Mouse (Mus musculus) ES-E14 (cell line): Measurements from ENCODE around the gene Dlx3. TPM values are rescaled to one million over a fixed set of nuclear protein-coding genes. Genes with fewer than 3 reads are reported as not detected.

Experiments
- DNase-seq: peaks from one replicate; pipeline ENCODE4 v3.0.0-alpha.2; 2013; ENCODE audit warnings: low read depth, low spot score
- H3K27ac ChIP-seq: 2 replicates; pipeline ENCODE4 v1.5.1; 2012; ENCODE audit warnings: low read depth, mild to moderate bottlenecking, low read length, moderate library complexity, mixed read lengths; ENCODE audit not compliant: poor library complexity, insufficient read depth, severe bottlenecking
- H3K36me3 ChIP-seq: 2 replicates; pipeline ENCODE4 v1.6.1; 2012; ENCODE audit warnings: mild to moderate bottlenecking, low read length, moderate library complexity, mixed read lengths; ENCODE audit not compliant: control insufficient read depth, poor library complexity, insufficient read depth, severe bottlenecking
- H3K4me1 ChIP-seq, 2 experiments: fragments of 150-350 bp in 1 of 2; sonication (generic) in 1 of 2; 2 replicates each; pipeline ENCODE4 v1.6.1; 2012; ENCODE audit warnings: low read length in 2 of 2, mild to moderate bottlenecking in 1 of 2, mixed read lengths in 1 of 2; ENCODE audit not compliant: control insufficient read depth in 2 of 2, insufficient read depth in 2 of 2, poor library complexity in 1 of 2
- H3K4me3 ChIP-seq, 2 experiments: fragments of 150-350 bp in 1 of 2; sonication (generic) in 1 of 2; 2 replicates each; pipeline ENCODE4 v1.5.1; 2012; ENCODE audit warnings: low read length in 2 of 2, low read depth in 1 of 2, mild to moderate bottlenecking in 1 of 2, mixed read lengths in 1 of 2; ENCODE audit not compliant: insufficient read depth in 1 of 2, poor library complexity in 1 of 2, severe bottlenecking in 1 of 2
- H3K9ac ChIP-seq: 2 replicates; pipeline ENCODE4 v1.6.1; 2012; ENCODE audit warnings: low read depth, mild to moderate bottlenecking, low read length, mixed read lengths; ENCODE audit not compliant: poor library complexity, insufficient read depth, severe bottlenecking
- H3K9me3 ChIP-seq: fragments of 150-350 bp; sonication (generic); 2 replicates; pipeline ENCODE4 v1.6.1; 2012; ENCODE audit warnings: low read depth, mild to moderate bottlenecking, low read length; ENCODE audit not compliant: control insufficient read depth, insufficient read depth
- CHD2 ChIP-seq: IDR thresholded peaks from 2 replicates; pipeline ENCODE4 v1.6.1; 2014; ENCODE audit warnings: mild to moderate bottlenecking, low read depth, low read length, inconsistent platforms
- HCFC1 ChIP-seq: IDR thresholded peaks from 2 replicates; pipeline ENCODE4 v1.6.1; 2012; ENCODE audit warnings: low read length, inconsistent platforms, borderline replicate concordance; ENCODE audit not compliant: insufficient read depth
- MAFK ChIP-seq: IDR thresholded peaks from 2 replicates; pipeline ENCODE4 v1.6.1; 2014; ENCODE audit warnings: mild to moderate bottlenecking, low read depth, low read length, inconsistent platforms; ENCODE audit not compliant: insufficient read depth
- ZC3H11A ChIP-seq: IDR thresholded peaks from 2 replicates; pipeline ENCODE4 v1.6.1; 2012; ENCODE audit warnings: low read depth, mild to moderate bottlenecking, inconsistent platforms, low read length, borderline replicate concordance
- ZNF384 ChIP-seq: IDR thresholded peaks from 2 replicates; pipeline ENCODE4 v1.6.1; 2012; ENCODE audit warnings: low read depth, low read length, inconsistent platforms
- in situ Hi-C, 2 experiments: fragments of 600-800 bp; cut with MboI; formaldehyde crosslinking; loops; one replicate each; pipeline ENCODE4 v1.15.1; 2025; ENCODE audit warnings: low sequenced_read_pairs in 2 of 2, inconsistent platforms in 1 of 2; ENCODE audit not compliant: unreplicated experiment in 2 of 2
- total RNA-seq: library from RNA; depleted of rRNA; stranded (reverse); fragments of 300-350 nt; gene quantifications from 2 replicates; pipeline ENCODE4 v1.2.3, GENCODE M21; 2012

Gene Dlx3
- total RNA-seq, 1 experiment = 0.54 TPM

- Histone ChIP-seq H3K36me3 (no peaks in the 10 kb centered on the region), H3K9me3 (no peaks in the 10 kb centered on the region), H3K4me3 (peak within 1 kb of the TSS; percentile 55 to 57), H3K4me1 (peaks cover 0 to 9% of the 10 kb centered on the region in 2 experiments; a peak in 2 of 4 replicates), H3K27ac (no peak within 1 kb of the TSS), H3K9ac (peak within 1 kb of the TSS; percentile 36; the same call in 1 of the 2 replicates)
- TF ChIP-seq CHD2 (no peak), MAFK (no peak), ZC3H11A (no peak), HCFC1 (no peak), ZNF384 (no peak)
- no peak for DNase-seq
- in situ Hi-C loops = no loop called here
Measured at GRCm38 (mm10) chr11:95145851-95146403, 26.0 kb downstream of the Dlx3 start, which contains the start of gene Dlx4. TSS of gene Dlx4 (minus strand) at chr11:95146263.

- in situ Hi-C loops = no loop called here
- Histone ChIP-seq H3K27ac (no peak overlapping the region), H3K36me3 (no peaks in the 10 kb centered on the region), H3K9ac (no peak overlapping the region), H3K4me3 (no peak overlapping the region), H3K4me1 (peaks cover 0 to 8% of the 10 kb centered on the region in 2 experiments; a peak in 2 of 4 replicates), H3K9me3 (no peaks in the 10 kb centered on the region)
- DNase-seq = no peak
- TF ChIP-seq MAFK (no peak), HCFC1 (no peak), ZC3H11A (no peak), CHD2 (no peak), ZNF384 (no peak)
Measured at GRCm38 (mm10) chr11:95148754-95149153, 28.8 kb downstream of the Dlx3 start.

- no peak for DNase-seq
- Histone ChIP-seq H3K4me3 (no peak overlapping the region), H3K36me3 (no peaks in the 10 kb centered on the region), H3K4me1 (peaks cover 0 to 8% of the 10 kb centered on the region in 2 experiments; a peak in 2 of 4 replicates), H3K27ac (no peak overlapping the region), H3K9me3 (no peaks in the 10 kb centered on the region), H3K9ac (no peak overlapping the region)
- TF ChIP-seq MAFK = no peak
- TF ChIP-seq CHD2 = no peak
- no peak for TF ChIP-seq ZNF384
- no peak for TF ChIP-seq HCFC1
- TF ChIP-seq ZC3H11A = no peak
- in situ Hi-C loops = no loop called here
Measured at GRCm38 (mm10) chr11:95149462-95150268, 29.7 kb downstream of the Dlx3 start.

GRCm38 (mm10) chr11:95150269-95151049 is 30.5 kb downstream of the Dlx3 start:
- peak overlapping the region; percentile 17; the same call in 1 of the 2 replicates for H3K9ac ChIP-seq
- H3K27ac ChIP-seq = no peak overlapping the region

More at GRCm38 (mm10) chr11:95150269-95151049, 30.5 kb downstream of the Dlx3 start:
- peak overlapping the region; percentile 15 to 20; a peak in 2 of 4 replicates for H3K4me3 ChIP-seq
- no peaks in the 10 kb centered on the region for H3K9me3 ChIP-seq
- TF ChIP-seq ZC3H11A = no peak
- no peak for TF ChIP-seq MAFK
- in situ Hi-C loops = no loop called here
- no peak for DNase-seq
- no peaks in the 10 kb centered on the region for H3K36me3 ChIP-seq
- H3K4me1 ChIP-seq = peaks cover 0 to 8% of the 10 kb centered on the region in 2 experiments; a peak in 1 of 4 replicates
